Mouse (Mus musculus) adrenal gland, postnatal 25 days (tissue): ENCODE measurements around the gene Lyst. TPM values are rescaled to one million over a fixed set of nuclear protein-coding genes. Genes with fewer than 3 reads are reported as not detected.
A peak's percentile ranks its signal among the peaks of the same experiment; 100 is the strongest.
"Not testable (repeated sequence)": the region's sequence is repeated elsewhere in the genome, so short reads cannot be mapped to it uniquely, and the experiment has no call there.

Source experiments
- DNase-seq: peaks from one replicate; pipeline ENCODE4 v3.0.0; 2021; ENCODE audit warnings: mixed read lengths
- total RNA-seq: library from RNA; stranded (reverse); gene quantifications from 2 replicates; pipeline ENCODE4 v1.2.3, GENCODE M21; 2021

Lyst gene
- total RNA-seq, 1 experiment from 2014 or later: 41.5 TPM

GRCm38 (mm10) chr13:13637577-13637976, 47.4 kb downstream of the Lyst start:
- DNase-seq: no peak

- no peak for DNase-seq
These were observed 47.8 kb downstream of the Lyst start for GRCm38 (mm10) chr13:13637981-13638380.

GRCm38 (mm10) chr13:13638725-13639124, 48.5 kb downstream of the Lyst start:
- DNase-seq: no peak

GRCm38 (mm10) chr13:13647296-13647695, 57.1 kb downstream of the Lyst start:
- DNase-seq: no peak

GRCm38 (mm10) chr13:13655453-13655852, 65.3 kb downstream of the Lyst start:
- DNase-seq: no peak

- not testable (repeated sequence) for DNase-seq
These were observed 75.9 kb downstream of the Lyst start for GRCm38 (mm10) chr13:13666103-13666502.

GRCm38 (mm10) chr13:13670669-13671068, 80.5 kb downstream of the Lyst start:
- no peak for DNase-seq

- no peak for DNase-seq
These were observed 81.6 kb downstream of the Lyst start for GRCm38 (mm10) chr13:13671585-13672328.

GRCm38 (mm10) chr13:13674669-13675343, 84.6 kb downstream of the Lyst start:
- DNase-seq: no peak

GRCm38 (mm10) chr13:13677871-13678270, 87.7 kb downstream of the Lyst start:
- DNase-seq: peak; percentile 60

- DNase-seq: no peak
These were observed 91.4 kb downstream of the Lyst start for GRCm38 (mm10) chr13:13681642-13682041.

- DNase-seq: no peak
These were observed 113.3 kb downstream of the Lyst start for GRCm38 (mm10) chr13:13703476-13703875.

GRCm38 (mm10) chr13:13721435-13721834, 131.2 kb downstream of the Lyst start:
- DNase-seq: not testable (repeated sequence)

- DNase-seq: no peak
These were observed 133.1 kb downstream of the Lyst start for GRCm38 (mm10) chr13:13723293-13723692.

GRCm38 (mm10) chr13:13723786-13724185, 133.6 kb downstream of the Lyst start:
- no peak for DNase-seq

- DNase-seq: no peak
These were observed 149.0 kb downstream of the Lyst start for GRCm38 (mm10) chr13:13739232-13739631.

- DNase-seq: no peak
These were observed 155.7 kb downstream of the Lyst start for GRCm38 (mm10) chr13:13745911-13746310.

GRCm38 (mm10) chr13:13775778-13776494, 185.7 kb downstream of the Lyst start:
- peak; percentile 18 for DNase-seq

GRCm38 (mm10) chr13:13777052-13777451, 186.9 kb downstream of the Lyst start:
- no peak for DNase-seq

GRCm38 (mm10) chr13:13777696-13778095, 187.5 kb downstream of the Lyst start:
- DNase-seq: no peak

- no peak for DNase-seq
These were observed 188.8 kb downstream of the Lyst start for GRCm38 (mm10) chr13:13778837-13779458.

- DNase-seq: no peak
These were observed 190.1 kb downstream of the Lyst start for GRCm38 (mm10) chr13:13780271-13780670.

- DNase-seq: no peak
These were observed 190.8 kb downstream of the Lyst start for GRCm38 (mm10) chr13:13781026-13781425.
